Mouse (Mus musculus): ENCODE data around the gene Abhd15. TPM values are rescaled to one million over a fixed set of nuclear protein-coding genes. Genes with fewer than 3 reads are reported as not detected.

Abhd15 gene
- 3.9 and 4.0 TPM in 2 replicates for polyA plus RNA-seq (2015; fragmentation: Nextera tagmentation; extraction: Ambion mirVana)

GRCm38 (mm10) chr11:77514832-77515636 lies at the start of gene Abhd15:
Abhd15 (plus strand) TSS chr11:77515121.
- H3K4me1 ChIP-seq (replicated peaks; ENCODE audit: control insufficient read depth, insufficient read depth, low read length), result peaks cover 36% of the 10 kb centered on the region
- H3K9me3 ChIP-seq (ENCODE audit: control insufficient read depth, low read length), result no peaks in the 10 kb centered on the region
- peak within 1 kb of the TSS; percentile 80 for H3K4me3 ChIP-seq (ENCODE audit: low read length)
- H3K9ac ChIP-seq (ENCODE audit: low read length), result peak within 1 kb of the TSS; percentile 76
- peak within 1 kb of the TSS; percentile 98 for H3K4me2 ChIP-seq (ENCODE audit: low read depth, low read length)
- under 1% methylated on average over 69 of the region's 72 CpGs for WGBS
- H3K36me3 ChIP-seq (ENCODE audit: control insufficient read depth, insufficient read depth, low read length), result no peaks in the 10 kb centered on the region
- H3K27me3 ChIP-seq (ENCODE audit: control insufficient read depth, insufficient read depth, low read depth, low read length), result peaks cover 8% of the 10 kb centered on the region; the same call in 1 of the 2 replicates
- H3K27ac ChIP-seq (ENCODE audit: low read length), result peak within 1 kb of the TSS; percentile 66
- ATAC-seq (ENCODE audit: low read depth), result peak; percentile 78

GRCm38 (mm10) chr11:77466544-77466943 lies 48.4 kb upstream of the Abhd15 start:
- Histone ChIP-seq H3K9ac (ENCODE audit: low read length) (no peak overlapping the region), H3K4me3 (ENCODE audit: low read length) (no peak overlapping the region), H3K27me3 (ENCODE audit: control insufficient read depth, insufficient read depth, low read depth, low read length) (peaks cover 43% of the 10 kb centered on the region), H3K9me3 (ENCODE audit: control insufficient read depth, low read length) (no peaks in the 10 kb centered on the region), H3K27ac (ENCODE audit: low read length) (no peak overlapping the region), H3K36me3 (ENCODE audit: control insufficient read depth, insufficient read depth, low read length) (peaks cover 3% of the 10 kb centered on the region; the same call in 1 of the 2 replicates), H3K4me2 (ENCODE audit: low read depth, low read length) (no peak overlapping the region), H3K4me1 (replicated peaks; ENCODE audit: control insufficient read depth, insufficient read depth, low read length) (peaks cover 23% of the 10 kb centered on the region)
- ATAC-seq (ENCODE audit: low read depth), result no peak
- 29% methylated on average over 9 of the region's 9 CpGs for WGBS

GRCm38 (mm10) chr11:77467157-77467556 lies 47.8 kb upstream of the Abhd15 start:
- 2% methylated on average over 25 of the region's 25 CpGs for WGBS
- no peak overlapping the region for H3K9ac ChIP-seq (ENCODE audit: low read length)
- peaks cover 9% of the 10 kb centered on the region; the same call in 1 of the 2 replicates for H3K36me3 ChIP-seq (ENCODE audit: control insufficient read depth, insufficient read depth, low read length)
- H3K4me3 ChIP-seq (ENCODE audit: low read length), result no peak overlapping the region
- ATAC-seq (ENCODE audit: low read depth), result peak; percentile 42
- H3K4me1 ChIP-seq (replicated peaks; ENCODE audit: control insufficient read depth, insufficient read depth, low read length), result peaks cover 19% of the 10 kb centered on the region
- no peak overlapping the region for H3K27ac ChIP-seq (ENCODE audit: low read length)
- H3K4me2 ChIP-seq (ENCODE audit: low read depth, low read length), result peak overlapping the region; percentile 34
- H3K9me3 ChIP-seq (ENCODE audit: control insufficient read depth, low read length), result no peaks in the 10 kb centered on the region
- H3K27me3 ChIP-seq (ENCODE audit: control insufficient read depth, insufficient read depth, low read depth, low read length), result peaks cover 40% of the 10 kb centered on the region

- Histone ChIP-seq H3K9me3 (ENCODE audit: control insufficient read depth, low read length) (no peaks in the 10 kb centered on the region), H3K27ac (ENCODE audit: low read length) (no peak overlapping the region), H3K27me3 (ENCODE audit: control insufficient read depth, insufficient read depth, low read depth, low read length) (peaks cover 37% of the 10 kb centered on the region), H3K4me3 (ENCODE audit: low read length) (no peak overlapping the region), H3K36me3 (ENCODE audit: control insufficient read depth, insufficient read depth, low read length) (peaks cover 12% of the 10 kb centered on the region; the same call in 1 of the 2 replicates), H3K4me1 (replicated peaks; ENCODE audit: control insufficient read depth, insufficient read depth, low read length) (peaks cover 15% of the 10 kb centered on the region; the same call in 1 of the 2 replicates), H3K4me2 (ENCODE audit: low read depth, low read length) (peak overlapping the region; percentile 38), H3K9ac (ENCODE audit: low read length) (no peak overlapping the region)
- peak; percentile 11; the same call in 1 of the 2 replicates for ATAC-seq (ENCODE audit: low read depth)
- 13% methylated on average over 20 of the region's 20 CpGs for WGBS
Observed at GRCm38 (mm10) chr11:77467784-77468183, 47.1 kb upstream of the Abhd15 start.

- H3K27me3 ChIP-seq (ENCODE audit: control insufficient read depth, insufficient read depth, low read depth, low read length), result peaks cover 30% of the 10 kb centered on the region
- peaks cover 12% of the 10 kb centered on the region; the same call in 1 of the 2 replicates for H3K36me3 ChIP-seq (ENCODE audit: control insufficient read depth, insufficient read depth, low read length)
- peaks cover 13% of the 10 kb centered on the region; the same call in 1 of the 2 replicates for H3K4me1 ChIP-seq (replicated peaks; ENCODE audit: control insufficient read depth, insufficient read depth, low read length)
- no peak for ATAC-seq (ENCODE audit: low read depth)
- no peak overlapping the region for H3K27ac ChIP-seq (ENCODE audit: low read length)
- H3K9ac ChIP-seq (ENCODE audit: low read length), result no peak overlapping the region
- 80% methylated on average over 9 of the region's 9 CpGs for WGBS
- no peaks in the 10 kb centered on the region for H3K9me3 ChIP-seq (ENCODE audit: control insufficient read depth, low read length)
- no peak overlapping the region for H3K4me2 ChIP-seq (ENCODE audit: low read depth, low read length)
- no peak overlapping the region for H3K4me3 ChIP-seq (ENCODE audit: low read length)
Observed at GRCm38 (mm10) chr11:77468397-77468796, 46.5 kb upstream of the Abhd15 start.

- no peaks in the 10 kb centered on the region for H3K9me3 ChIP-seq (ENCODE audit: control insufficient read depth, low read length)
- peaks cover 17% of the 10 kb centered on the region for H3K27me3 ChIP-seq (ENCODE audit: control insufficient read depth, insufficient read depth, low read depth, low read length)
- peaks cover 12% of the 10 kb centered on the region; the same call in 1 of the 2 replicates for H3K36me3 ChIP-seq (ENCODE audit: control insufficient read depth, insufficient read depth, low read length)
- H3K4me3 ChIP-seq (ENCODE audit: low read length), result no peak overlapping the region
- 73% methylated on average over 28 of the region's 29 CpGs for WGBS
- H3K4me2 ChIP-seq (ENCODE audit: low read depth, low read length), result no peak overlapping the region
- H3K4me1 ChIP-seq (replicated peaks; ENCODE audit: control insufficient read depth, insufficient read depth, low read length), result peaks cover 8% of the 10 kb centered on the region; the same call in 1 of the 2 replicates
- H3K27ac ChIP-seq (ENCODE audit: low read length), result no peak overlapping the region
- no peak overlapping the region for H3K9ac ChIP-seq (ENCODE audit: low read length)
- no peak for ATAC-seq (ENCODE audit: low read depth)
Observed at GRCm38 (mm10) chr11:77471407-77471806, 43.5 kb upstream of the Abhd15 start.

GRCm38 (mm10) chr11:77472775-77473174 lies 42.1 kb upstream of the Abhd15 start:
- 79% methylated on average over 16 of the region's 16 CpGs for WGBS
- Histone ChIP-seq H3K9ac (ENCODE audit: low read length) (no peak overlapping the region), H3K4me1 (replicated peaks; ENCODE audit: control insufficient read depth, insufficient read depth, low read length) (no peaks in the 10 kb centered on the region; the same call in 1 of the 2 replicates), H3K4me3 (ENCODE audit: low read length) (no peak overlapping the region), H3K36me3 (ENCODE audit: control insufficient read depth, insufficient read depth, low read length) (peaks cover 12% of the 10 kb centered on the region; the same call in 1 of the 2 replicates), H3K27ac (ENCODE audit: low read length) (no peak overlapping the region), H3K27me3 (ENCODE audit: control insufficient read depth, insufficient read depth, low read depth, low read length) (peaks cover 6% of the 10 kb centered on the region), H3K9me3 (ENCODE audit: control insufficient read depth, low read length) (no peaks in the 10 kb centered on the region), H3K4me2 (ENCODE audit: low read depth, low read length) (no peak overlapping the region)
- no peak for ATAC-seq (ENCODE audit: low read depth)

GRCm38 (mm10) chr11:77476216-77476615 lies 38.7 kb upstream of the Abhd15 start:
- H3K27ac ChIP-seq (ENCODE audit: low read length), result no peak overlapping the region

GRCm38 (mm10) chr11:77476895-77477294 lies 38.0 kb upstream of the Abhd15 start:
- H3K4me1 ChIP-seq (replicated peaks; ENCODE audit: control insufficient read depth, insufficient read depth, low read length), result no peaks in the 10 kb centered on the region
- no peaks in the 10 kb centered on the region for H3K27me3 ChIP-seq (ENCODE audit: control insufficient read depth, insufficient read depth, low read depth, low read length)
- no peak overlapping the region for H3K4me2 ChIP-seq (ENCODE audit: low read depth, low read length)
- no peak overlapping the region for H3K4me3 ChIP-seq (ENCODE audit: low read length)
- peaks cover 5% of the 10 kb centered on the region; the same call in 1 of the 2 replicates for H3K36me3 ChIP-seq (ENCODE audit: control insufficient read depth, insufficient read depth, low read length)
- ATAC-seq (ENCODE audit: low read depth), result no peak
- 86% methylated on average over 6 of the region's 6 CpGs for WGBS
- no peaks in the 10 kb centered on the region for H3K9me3 ChIP-seq (ENCODE audit: control insufficient read depth, low read length)
- H3K27ac ChIP-seq (ENCODE audit: low read length), result no peak overlapping the region
- no peak overlapping the region for H3K9ac ChIP-seq (ENCODE audit: low read length)

More at GRCm38 (mm10) chr11:77476216-77476615, 38.7 kb upstream of the Abhd15 start:
- ATAC-seq (ENCODE audit: low read depth), result no peak
- 91% methylated on average over 14 of the region's 14 CpGs for WGBS
- no peak overlapping the region for H3K4me3 ChIP-seq (ENCODE audit: low read length)
- no peak overlapping the region for H3K9ac ChIP-seq (ENCODE audit: low read length)
- peaks cover 9% of the 10 kb centered on the region; the same call in 1 of the 2 replicates for H3K36me3 ChIP-seq (ENCODE audit: control insufficient read depth, insufficient read depth, low read length)
- H3K27me3 ChIP-seq (ENCODE audit: control insufficient read depth, insufficient read depth, low read depth, low read length), result no peaks in the 10 kb centered on the region
- H3K4me2 ChIP-seq (ENCODE audit: low read depth, low read length), result no peak overlapping the region
- H3K9me3 ChIP-seq (ENCODE audit: control insufficient read depth, low read length), result no peaks in the 10 kb centered on the region
- no peaks in the 10 kb centered on the region for H3K4me1 ChIP-seq (replicated peaks; ENCODE audit: control insufficient read depth, insufficient read depth, low read length)
